Mouse (Mus musculus) olfactory bulb, adult 2 months (tissue): ENCODE results near the gene Frmd4a.

Experiments used
- CTCF ChIP-seq: fragments of 200-500 bp; IDR thresholded peaks from 2 replicates; pipeline ENCODE4 v1.5.1; 2012; ENCODE audit warnings: low read depth, mild to moderate bottlenecking, low read length, moderate library complexity; ENCODE audit not compliant: insufficient read depth
- POLR2A ChIP-seq: fragments of 200-500 bp; IDR thresholded peaks from 2 replicates; pipeline ENCODE4 v1.6.1; 2012; ENCODE audit warnings: mild to moderate bottlenecking, low read depth, low read length, moderate library complexity; ENCODE audit not compliant: insufficient read depth

DNA sequence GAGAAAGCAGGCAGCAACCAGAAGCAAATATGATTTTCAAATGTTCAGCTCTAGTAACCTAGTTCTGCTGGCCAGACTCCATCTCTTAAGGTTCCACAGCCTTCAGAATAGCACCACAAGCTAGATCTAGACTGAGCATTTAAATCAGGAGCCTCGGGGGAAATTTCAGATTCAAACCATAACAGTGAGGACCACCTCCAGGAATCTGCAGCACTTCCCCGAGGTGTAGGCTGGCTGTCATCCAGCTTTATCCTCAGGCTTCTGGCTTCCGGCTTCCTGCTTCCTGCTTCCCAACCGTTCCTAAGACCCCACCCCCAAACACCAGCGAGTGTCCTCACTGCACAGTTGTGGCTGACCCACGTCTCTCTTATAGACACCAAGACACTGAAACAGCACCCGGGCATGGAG lies 374.2 kb downstream of the Frmd4a start:
- TF ChIP-seq POLR2A = no peak
- no peak for TF ChIP-seq CTCF
